Mouse (Mus musculus): ENCODE results near the gene Arid5b.
"Not testable (repeated sequence)": the region's sequence is repeated elsewhere in the genome, so short reads cannot be mapped to it uniquely, and the experiment has no call there.

Arid5b gene

DNA sequence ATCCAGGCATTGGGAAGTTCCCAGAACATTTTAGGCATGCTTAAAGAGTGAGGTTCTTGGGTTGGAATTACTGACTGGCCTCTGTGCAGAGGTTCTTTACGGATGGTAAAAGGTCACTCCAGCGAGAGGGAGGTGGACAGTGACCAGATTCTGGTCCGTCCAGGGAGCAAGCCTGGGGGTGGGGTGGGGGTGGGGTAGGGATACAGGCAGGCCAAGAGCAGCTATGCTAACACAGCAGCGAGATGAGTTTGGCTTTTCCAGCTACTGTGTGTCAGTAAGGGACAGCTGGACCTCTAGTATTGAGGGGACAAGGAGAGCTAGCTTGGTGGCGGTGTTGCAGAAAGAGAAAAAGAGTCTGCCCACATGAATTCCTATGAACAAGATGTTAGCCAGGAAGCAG is 167.9 kb downstream of the Arid5b start:
- DNase-seq (ENCODE audit: low read depth, low spot score) = no peak

DNA sequence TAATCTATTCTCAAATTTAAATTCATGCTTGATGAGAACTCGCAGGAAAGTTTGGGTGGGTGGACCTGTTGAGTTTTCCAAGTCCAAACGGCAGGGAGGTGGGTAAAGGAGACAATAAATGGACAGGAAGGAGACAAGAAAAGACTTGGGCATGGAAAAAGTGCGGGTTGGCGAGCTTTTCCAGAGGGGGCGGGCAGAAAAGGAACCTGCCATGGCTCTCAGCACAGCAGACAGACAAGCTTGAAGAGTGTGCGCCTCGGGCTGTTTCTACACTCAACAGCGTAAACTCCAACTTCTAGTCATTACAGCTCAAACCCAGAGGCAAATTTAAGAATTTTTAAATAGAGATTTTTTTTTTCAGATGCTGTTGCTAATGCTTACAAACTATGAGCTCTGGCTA is 168.4 kb downstream of the Arid5b start:
- no peak for DNase-seq (ENCODE audit: low read depth, low spot score)

DNA sequence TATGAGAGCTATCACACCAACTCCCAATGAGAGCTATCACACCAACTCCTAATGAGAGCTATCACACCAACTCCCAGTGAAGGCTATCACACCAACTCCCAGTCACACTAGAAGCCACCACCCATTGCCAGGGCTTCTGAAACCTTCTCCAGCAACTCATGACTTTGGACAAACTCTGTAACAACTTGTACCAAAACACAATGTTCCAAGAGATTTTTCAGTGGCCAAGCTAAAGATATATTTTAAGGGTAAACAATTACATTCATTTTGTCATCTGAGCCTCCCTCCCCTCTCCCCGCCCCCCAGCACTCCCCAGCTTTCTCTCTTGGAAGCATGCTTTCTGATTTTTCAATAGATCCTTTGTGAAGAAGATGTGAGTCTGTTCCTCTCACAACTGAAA is 168.9 kb downstream of the Arid5b start:
- DNase-seq (ENCODE audit: low read depth, low spot score) = no peak

DNA sequence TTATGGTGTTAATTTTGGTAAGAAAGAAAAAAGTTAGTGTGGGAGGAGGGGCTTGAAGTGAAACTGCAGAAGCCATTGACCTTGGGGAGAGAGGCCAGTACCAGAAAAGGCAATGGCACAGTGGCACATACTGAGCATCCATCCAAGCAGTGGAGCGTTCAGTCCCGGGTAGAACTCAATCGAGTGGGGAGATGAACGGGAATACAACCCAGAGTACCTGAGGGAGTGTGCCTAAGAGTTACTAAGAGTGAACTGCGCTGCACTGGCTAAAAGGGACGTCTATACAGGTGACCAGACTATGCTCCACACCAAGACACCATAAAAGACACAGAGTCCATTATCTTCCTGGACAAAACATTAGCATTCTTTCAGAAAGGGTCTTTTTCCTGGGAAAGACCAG is 170.8 kb downstream of the Arid5b start:
- no peak for DNase-seq (ENCODE audit: low read depth, low spot score)

DNA sequence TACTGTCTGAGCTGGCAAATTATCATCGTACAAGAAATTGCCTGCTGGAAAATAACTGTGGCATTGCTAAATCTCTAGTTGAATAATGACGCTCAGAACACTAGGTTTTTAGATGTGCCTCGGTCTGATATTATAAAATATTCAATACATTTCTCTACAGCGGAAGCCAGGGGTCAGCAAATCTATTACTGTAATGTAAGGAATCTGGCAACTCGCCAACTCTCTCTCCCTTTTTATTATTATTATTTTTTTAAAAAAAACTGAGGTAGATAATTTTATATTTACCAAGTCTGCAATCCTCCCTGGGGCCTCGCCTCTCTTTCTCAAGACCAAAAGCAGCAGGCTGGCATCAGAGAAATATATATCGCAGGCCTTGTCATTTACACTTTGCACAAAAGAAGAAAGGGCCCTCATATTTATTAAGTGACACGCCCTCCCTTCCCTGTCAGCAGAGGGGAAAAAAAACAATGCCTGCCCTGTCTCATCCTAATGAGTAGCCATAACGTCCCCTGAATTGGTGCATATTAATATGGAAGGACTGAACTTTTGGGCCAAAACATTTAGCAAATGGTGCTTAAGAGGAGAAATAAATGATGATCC is 172.1 kb downstream of the Arid5b start:
- DNase-seq (ENCODE audit: low read depth, low spot score) = no peak

DNA sequence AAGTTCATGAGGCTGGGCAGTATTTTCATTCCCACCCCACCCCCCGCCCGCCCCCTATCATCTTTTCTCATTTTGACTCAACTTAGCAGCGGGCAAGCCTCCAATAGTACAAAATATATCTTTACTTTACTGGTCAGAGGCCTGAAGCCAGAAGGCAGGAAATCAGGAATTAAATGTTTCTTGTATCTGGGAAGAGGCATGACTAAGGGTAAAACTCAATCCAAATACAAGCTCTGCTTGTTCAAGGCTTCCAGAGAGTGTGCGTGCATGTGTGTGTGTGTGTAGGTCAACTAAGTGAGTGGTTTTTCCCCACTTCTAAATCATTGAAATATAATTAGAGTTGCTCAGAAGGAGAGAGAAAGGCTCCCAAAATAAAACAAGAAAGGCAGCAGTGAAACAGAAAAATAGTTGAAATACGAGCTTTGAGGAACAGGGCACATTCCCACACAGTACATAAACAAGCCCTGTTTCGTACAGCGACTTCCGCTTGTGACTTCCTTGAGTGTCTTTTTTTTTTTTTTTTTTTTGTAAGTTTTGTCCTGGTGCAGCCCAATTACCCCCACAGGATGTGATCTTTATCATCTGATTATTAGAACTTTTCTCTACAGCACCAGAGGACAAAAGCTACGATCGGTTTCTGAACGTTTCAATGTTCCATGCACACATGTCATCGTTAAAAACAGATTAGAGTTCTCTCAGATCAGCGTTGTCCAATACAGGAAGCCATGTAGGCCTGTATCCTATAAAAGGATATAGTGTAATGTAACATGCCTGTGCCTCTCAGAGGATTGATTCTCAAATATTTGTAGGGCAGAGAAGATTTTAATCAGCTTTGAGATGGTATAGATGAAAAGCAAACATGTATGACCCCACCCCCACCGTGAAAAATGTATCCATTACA is 173.4 kb downstream of the Arid5b start:
- DNase-seq (ENCODE audit: low read depth, low spot score) = no peak

DNA sequence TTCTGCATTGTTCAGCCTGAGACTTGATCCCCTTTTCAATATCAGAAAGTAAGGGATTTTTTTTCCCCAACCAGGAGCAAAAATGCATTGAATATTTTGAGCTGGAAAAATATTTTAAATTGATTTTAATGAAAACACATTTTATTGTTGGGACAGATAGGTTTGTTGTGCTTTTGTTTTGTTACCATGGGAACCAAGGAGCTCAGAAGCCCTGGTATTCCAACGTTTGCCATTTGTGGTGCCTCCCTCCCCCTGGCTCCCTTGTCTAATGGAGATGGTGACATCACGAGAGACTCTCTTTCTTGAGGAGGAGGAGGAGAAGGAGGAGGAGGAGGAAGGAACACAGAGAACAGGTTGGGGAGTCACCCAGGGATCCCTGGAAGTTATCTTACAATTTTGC is 174.1 kb downstream of the Arid5b start:
- DNase-seq (ENCODE audit: low read depth, low spot score) = peak; percentile 61

DNA sequence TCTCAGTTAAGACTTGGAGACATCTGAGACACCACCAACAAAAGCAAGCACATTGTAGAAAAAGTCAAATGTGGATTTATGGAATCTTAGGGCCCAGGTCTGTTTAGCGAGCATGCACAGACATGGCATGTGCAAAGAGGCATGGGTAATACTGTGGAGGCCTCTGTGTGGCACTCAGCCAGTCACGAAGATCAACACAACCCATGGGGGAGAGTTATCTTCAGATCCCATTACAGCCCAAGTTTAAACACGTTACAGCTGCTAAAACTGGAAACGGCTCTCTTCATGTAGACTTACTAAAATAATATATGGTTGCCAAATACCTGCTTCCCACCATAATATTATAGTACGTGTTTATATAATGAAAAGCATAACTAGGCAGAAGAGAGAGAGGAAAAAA is 174.6 kb downstream of the Arid5b start:
- DNase-seq (ENCODE audit: low read depth, low spot score) = no peak

DNA sequence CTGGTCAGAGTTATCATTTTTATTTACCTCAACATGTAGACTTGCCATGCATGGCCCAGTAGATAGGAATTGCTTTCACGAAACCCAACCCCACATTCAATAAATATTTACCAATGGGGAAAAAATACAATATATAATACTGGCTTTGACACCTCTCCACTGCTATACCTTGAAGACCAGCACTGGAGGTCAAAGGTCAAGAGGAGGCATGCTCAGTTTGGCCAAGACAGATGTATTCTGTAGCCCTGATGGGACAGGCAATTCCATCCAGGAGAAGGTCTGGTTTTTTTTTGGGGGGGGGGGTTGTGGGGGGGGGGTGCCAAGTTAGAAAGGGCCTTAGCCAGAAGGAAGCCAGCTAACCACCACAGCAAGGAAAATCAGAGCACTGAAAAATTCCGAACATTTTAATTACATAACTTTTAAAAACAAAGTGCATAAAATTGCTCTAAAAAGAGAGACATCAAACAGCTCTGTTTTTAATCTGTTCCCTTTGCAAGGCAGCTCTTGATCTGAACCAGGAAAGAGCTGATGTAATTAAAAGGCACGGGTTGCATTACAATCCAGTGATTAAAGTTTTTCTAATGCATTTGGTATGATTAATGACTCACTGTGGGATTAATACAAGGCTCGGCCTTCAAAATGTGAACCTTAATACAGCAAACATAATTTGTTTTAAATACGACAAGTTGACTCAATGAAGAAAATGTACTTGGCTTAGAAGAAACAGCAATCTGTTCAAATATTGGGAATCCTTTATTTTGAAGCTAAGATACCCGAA is 175.3 kb downstream of the Arid5b start:
- no peak for DNase-seq (ENCODE audit: low read depth, low spot score)

DNA sequence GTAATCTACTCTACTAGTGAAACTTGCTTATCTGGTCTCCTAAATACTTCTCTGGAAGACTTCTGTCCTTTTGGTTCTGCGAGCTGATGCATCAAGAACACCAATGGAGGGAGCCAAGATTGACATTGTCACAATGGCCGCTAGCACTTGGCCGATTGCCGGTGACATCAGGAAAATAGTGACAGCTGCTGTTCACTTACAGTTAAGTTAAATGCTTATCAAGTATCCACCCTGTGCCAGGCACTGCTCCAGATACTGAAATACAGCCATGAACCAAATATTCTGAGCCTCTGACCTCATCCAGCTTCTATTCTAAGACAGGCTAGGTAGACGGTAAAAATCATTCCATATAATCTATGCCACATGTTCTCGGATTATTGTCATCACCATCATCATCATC is 176.0 kb downstream of the Arid5b start:
- no peak for DNase-seq (ENCODE audit: low read depth, low spot score)

DNA sequence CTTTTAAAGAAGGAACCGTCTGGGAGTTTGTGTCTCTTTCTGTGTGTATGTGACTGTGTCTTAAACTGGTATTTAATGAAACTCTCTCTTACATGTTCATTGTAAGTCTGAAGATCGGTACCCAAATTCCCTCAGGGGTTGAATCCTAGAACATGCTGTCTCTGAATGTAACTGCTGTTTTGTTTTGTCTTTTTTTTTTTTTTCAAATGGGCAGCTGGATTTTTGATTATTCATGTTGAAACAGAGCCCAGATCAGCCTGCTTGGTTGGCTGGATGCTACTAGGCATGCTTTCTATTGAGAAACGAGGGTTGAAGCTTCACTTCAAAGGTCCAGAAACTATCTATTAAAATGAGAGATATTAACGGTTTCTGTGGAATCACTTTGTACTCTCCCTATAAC is 177.3 kb downstream of the Arid5b start:
- no peak for DNase-seq (ENCODE audit: low read depth, low spot score)

DNA sequence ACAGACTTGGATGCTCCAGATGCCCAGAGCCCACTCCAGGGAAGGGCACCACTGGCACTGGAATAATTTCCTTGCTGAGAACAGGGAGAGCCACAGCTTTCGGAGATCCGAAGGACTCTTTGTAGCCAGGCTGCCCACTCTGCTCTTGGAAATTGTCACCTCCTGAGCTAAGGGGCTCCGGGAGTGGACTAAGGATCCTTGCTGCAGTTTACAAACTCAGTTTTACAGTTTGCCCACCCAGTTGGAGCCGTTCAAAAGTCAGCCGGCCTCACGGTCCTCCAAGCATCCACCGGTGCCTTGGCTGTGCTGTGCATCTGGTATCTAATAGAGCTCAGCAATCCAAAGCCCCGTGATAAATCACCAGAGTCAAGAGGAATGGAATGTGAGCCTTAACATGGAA is 178.0 kb downstream of the Arid5b start:
- no peak for DNase-seq (ENCODE audit: low read depth, low spot score)

DNA sequence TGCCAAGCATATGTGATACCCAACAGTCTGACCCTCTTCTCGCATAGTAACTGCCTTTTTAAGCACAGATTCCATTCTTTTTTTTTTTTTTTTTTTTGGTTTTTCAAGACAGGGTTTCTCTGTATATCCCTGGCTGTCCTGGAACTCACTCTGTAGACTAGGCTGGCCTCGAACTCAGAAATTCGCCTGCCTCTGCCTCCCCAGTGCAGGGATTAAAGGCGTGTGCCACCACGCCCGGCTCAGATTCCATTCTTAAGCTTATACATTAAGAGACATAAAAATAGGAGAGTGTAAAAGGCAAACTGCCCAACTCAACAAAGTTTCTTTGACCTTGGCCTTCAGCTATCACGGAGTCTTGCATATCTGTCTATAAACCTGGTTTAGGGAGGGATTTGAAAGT is 178.7 kb downstream of the Arid5b start:
- not testable (repeated sequence) for DNase-seq (ENCODE audit: low read depth, low spot score)

DNA sequence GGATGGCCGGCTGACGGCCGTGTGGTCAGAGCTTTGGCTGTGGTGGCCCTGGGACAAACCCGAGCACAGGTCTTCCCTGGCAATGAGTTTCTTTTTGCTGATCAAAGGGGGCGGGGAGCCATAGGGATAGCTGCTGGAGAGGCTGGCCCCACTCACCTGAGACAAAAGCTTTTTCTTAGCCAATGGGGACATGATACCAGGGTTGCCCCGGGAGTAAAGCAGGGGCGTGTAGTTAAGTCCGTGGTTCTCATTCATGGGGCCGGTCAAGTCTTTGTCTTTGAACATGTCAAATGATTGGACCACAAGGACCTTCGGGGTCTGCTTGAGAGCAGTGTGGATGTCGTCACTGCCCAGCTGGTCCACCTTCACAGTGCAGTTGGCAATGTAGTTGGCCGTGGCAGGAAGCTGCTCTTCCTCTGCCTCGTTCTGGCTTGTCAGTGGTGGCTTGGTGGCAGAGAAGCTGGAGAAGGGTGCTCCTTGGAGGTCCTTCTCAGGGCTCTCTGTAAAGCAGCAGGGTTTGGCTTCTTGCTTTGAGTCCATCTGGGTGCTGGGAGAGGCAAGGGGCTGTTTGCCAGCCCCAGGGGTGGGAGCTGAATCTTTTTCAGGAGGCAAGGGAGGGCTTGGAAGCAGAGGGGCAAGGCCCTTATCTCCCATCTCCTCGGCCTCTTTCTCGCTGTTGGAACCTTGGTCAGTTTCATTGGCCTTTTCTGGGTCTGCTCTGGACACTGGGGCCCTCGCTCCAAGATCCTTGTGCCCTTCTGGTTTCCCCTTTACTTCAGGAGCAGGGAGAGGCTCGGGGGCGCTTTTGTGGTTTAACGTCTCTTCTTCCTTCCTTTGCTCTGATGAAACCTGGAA is 180.5 kb downstream of the Arid5b start:
- DNase-seq (ENCODE audit: low read depth, low spot score) = peak; percentile 78

DNA sequence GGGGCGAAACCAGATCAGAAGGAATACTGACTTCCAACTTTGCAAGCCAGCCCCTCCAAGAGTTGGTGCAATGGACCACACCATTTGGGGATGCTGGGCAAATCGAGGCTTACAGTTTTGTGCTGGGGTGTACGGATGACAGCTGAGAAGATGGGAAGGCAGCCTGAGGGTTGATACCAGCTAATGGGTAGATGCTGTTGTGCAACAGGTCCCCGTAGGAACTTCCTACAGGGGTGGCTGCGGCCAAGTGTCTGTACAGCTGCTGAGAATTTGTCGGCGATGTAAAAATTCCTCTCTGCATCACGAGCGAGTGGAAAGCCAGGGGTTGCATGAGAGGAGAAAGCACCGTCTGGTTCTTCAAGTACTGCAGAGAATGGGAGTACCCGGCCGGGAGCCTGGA is 182.1 kb downstream of the Arid5b start:
- DNase-seq (ENCODE audit: low read depth, low spot score) = no peak

DNA sequence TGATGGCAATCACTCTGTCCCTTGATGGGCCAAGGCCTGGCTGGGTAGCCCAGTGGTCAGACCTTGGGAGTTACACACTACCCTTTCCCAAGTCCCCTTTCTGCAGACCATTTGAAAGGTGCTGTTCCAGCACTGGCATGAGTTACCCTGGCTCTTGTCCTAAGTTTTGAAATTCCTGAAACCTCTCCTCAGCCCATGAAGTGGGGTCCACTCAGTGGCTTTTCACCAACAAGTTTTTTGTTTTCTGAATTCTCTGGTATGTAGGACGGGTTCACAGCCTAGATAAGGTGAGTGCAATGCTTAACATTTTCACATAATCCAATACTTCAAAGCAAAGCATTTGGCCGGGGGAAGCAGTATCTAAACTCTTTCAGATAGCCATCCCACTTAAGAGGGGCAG is 183.4 kb downstream of the Arid5b start:
- DNase-seq (ENCODE audit: low read depth, low spot score) = no peak

DNA sequence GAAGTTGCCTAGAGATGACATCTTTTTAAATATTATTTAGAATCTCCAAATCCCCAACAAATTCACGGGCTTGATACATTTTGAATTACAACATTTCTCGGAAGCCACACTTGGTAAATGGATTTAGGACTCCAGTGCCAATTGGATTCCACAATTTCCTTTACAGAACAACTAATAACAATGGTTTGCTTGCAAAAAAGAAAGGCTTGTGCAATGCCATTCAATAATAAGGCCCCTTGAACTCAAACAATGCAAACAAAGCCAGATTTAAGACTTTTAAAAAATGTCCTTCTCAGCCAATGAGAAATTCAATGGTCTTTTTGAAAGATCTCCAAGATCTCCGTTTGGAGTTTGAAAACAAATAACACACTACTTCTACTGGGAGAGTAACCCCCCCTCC is 185.0 kb downstream of the Arid5b start:
- DNase-seq (ENCODE audit: low read depth, low spot score) = no peak

DNA sequence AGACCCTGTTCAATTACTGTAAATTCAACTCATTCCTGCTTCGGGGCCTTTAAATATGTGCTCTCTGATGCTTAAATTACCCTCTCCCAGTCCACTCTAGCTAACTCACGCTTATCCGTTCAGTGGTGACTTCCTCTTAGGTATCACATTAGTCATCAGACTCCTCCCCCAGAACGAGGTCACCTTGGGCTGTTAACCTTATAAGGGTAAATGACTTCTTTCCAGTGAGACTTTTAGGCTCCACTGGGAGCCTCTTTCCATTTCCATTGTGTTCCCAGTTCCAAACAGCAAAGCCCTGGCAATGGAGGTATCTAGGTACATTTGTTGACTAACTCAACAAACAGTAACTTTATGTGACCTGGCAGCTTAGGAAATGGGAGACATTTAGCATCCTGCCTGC is 186.7 kb downstream of the Arid5b start:
- DNase-seq (ENCODE audit: low read depth, low spot score) = peak; percentile 94

DNA sequence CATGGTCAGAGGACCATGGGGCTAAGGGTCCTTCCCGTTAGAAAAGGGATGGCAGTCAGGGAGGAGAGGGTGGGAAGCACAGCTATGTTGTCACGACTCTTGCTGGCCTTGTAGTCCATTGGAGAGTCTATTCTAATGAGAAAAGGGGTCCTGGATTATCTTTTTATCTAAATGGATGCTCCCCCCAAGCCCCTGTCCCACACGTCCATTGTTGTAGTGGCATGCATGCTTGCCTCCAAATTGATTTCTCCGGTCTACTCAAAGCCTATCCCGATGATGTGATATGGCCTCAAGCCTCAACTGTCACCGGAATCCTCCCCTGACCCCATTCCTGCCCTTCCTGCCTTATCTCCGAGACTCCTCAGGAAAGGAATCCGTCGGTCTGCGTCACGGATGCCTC is 187.5 kb downstream of the Arid5b start:
- DNase-seq (ENCODE audit: low read depth, low spot score) = no peak

DNA sequence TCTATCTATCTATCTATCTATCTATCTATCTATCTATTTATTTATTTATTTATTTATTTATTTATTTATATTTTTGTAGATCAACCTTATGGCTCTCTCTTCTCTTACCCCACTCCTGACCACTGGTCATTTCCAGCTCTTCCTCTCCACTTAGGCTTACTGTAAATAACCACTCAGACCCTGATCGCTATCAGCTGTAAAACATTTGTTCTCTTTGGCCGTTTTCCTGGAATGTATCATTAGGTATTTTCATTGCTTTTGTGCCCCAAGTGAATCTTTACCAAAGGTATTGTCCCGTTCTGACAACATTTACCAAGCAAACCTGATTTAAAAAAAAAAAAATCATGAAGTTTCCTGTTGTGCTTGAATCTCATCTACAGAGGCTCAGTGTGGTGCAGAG is 188.0 kb downstream of the Arid5b start:
- DNase-seq (ENCODE audit: low read depth, low spot score) = no peak

DNA sequence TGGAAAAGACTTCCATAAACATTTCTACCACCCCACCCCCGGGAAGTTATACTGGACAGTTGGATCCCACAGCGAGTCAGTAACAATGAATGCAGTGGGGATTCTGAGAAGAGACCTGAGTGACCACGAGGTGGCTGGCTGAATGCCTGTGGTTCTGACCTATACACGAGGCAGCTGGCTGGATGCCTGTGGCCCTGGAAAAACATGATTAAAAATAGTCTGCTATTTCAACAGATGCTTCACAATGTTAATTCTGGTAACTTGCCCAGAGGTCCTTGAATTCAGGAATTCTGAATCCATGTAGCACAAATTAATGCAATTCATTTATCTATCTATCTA is 188.4 kb downstream of the Arid5b start:
- no peak for DNase-seq (ENCODE audit: low read depth, low spot score)
